Mouse (Mus musculus) ES-Bruce4 (cell line): Measurements from ENCODE around the gene Abhd14b. TPM values are rescaled to one million over a fixed set of nuclear protein-coding genes. Genes with fewer than 3 reads are reported as not detected.
"Not testable (repeated sequence)": the region's sequence is repeated elsewhere in the genome, so short reads cannot be mapped to it uniquely, and the experiment has no call there.

ENCODE experiments used
- H3K27ac ChIP-seq: 2 replicates; pipeline ENCODE4 v1.5.1; 2012; ENCODE audit warnings: low read length, inconsistent platforms; ENCODE audit not compliant: insufficient read depth
- H3K27me3 ChIP-seq: 2 replicates; pipeline ENCODE4 v1.6.1; 2012; ENCODE audit warnings: mild to moderate bottlenecking, low read length, inconsistent platforms; ENCODE audit not compliant: control insufficient read depth, poor library complexity, insufficient read depth, severe bottlenecking
- H3K36me3 ChIP-seq: 2 replicates; pipeline ENCODE4 v1.6.1; 2012; ENCODE audit warnings: inconsistent platforms, mild to moderate bottlenecking, low read length, moderate library complexity; ENCODE audit not compliant: control insufficient read depth, poor library complexity, insufficient read depth, severe bottlenecking
- H3K4me1 ChIP-seq: one replicate; pipeline ENCODE4 v1.8.1; 2011; ENCODE audit warnings: low read length; ENCODE audit not compliant: control insufficient read depth, insufficient read depth
- H3K4me3 ChIP-seq: 2 replicates; pipeline ENCODE4 v1.5.1; 2011; ENCODE audit warnings: low read depth, mild to moderate bottlenecking, low read length
- H3K9ac ChIP-seq: 2 replicates; pipeline ENCODE4 v1.6.1; 2012; ENCODE audit warnings: low read depth, mild to moderate bottlenecking, inconsistent platforms; ENCODE audit not compliant: poor library complexity, severe bottlenecking
- H3K9me3 ChIP-seq: replicated peaks from 2 replicates; pipeline ENCODE4 v1.6.1; 2012; ENCODE audit warnings: mild to moderate bottlenecking, low read length, inconsistent platforms; ENCODE audit not compliant: control insufficient read depth, poor library complexity, insufficient read depth, severe bottlenecking
- CTCF ChIP-seq: IDR thresholded peaks from one replicate; pipeline ENCODE4 v1.8.1; 2011; ENCODE audit warnings: low read depth, low read length
- EP300 ChIP-seq: IDR thresholded peaks from 2 replicates; pipeline ENCODE4 v1.6.1; 2011; ENCODE audit warnings: low read depth, low read length; ENCODE audit not compliant: insufficient read depth
- POLR2A ChIP-seq: IDR thresholded peaks from one replicate; pipeline ENCODE4 v1.8.1; 2011; ENCODE audit warnings: low read length; ENCODE audit not compliant: insufficient read depth
- polyA plus RNA-seq: library from polyadenylated mRNA; stranded (reverse); fragments of >200 nt; gene quantifications from 2 replicates; pipeline ENCODE4 v1.2.4, GENCODE M21; 2011; ENCODE audit warnings: low read depth; ENCODE audit not compliant: missing spikeins, insufficient read depth, insufficient read length

The Abhd14b gene
- polyA plus RNA-seq, 1 experiment = 6.7 TPM

- no peak overlapping the region for H3K9ac ChIP-seq
- H3K4me3 ChIP-seq = no peak overlapping the region
- peaks cover 3% of the 10 kb centered on the region for H3K4me1 ChIP-seq
- H3K36me3 ChIP-seq = peaks cover 8% of the 10 kb centered on the region
- no peak overlapping the region for H3K27ac ChIP-seq
- H3K27me3 ChIP-seq = no peaks in the 10 kb centered on the region
- no peak for TF ChIP-seq EP300
- no peak for TF ChIP-seq POLR2A
- no peak for TF ChIP-seq CTCF
- H3K9me3 ChIP-seq = no peaks in the 10 kb centered on the region
Observed at GRCm38 (mm10) chr9:106481075-106481474, 33.8 kb downstream of the Abhd14b start.

DNA sequence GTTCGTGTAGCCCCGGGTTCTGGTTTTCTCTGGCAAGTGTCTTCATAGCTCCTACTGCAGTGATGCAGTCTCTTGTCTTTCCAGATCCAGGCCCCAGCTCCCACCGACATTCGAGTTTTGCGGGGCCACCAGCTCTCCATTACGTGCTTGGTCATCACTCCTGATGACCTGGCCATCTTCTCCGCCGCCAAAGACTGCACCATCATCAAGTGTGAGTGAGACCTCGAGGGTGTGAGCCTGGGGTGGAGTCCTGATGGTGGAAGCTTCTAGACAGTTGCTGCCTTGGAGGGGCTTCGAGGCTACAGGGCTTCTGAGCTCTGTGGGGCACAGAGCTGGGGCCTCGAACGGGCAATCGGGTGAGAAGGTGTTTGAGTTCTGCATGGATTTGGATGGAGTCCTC lies 34.4 kb downstream of the Abhd14b start:
- H3K9ac ChIP-seq = no peak overlapping the region

DNA sequence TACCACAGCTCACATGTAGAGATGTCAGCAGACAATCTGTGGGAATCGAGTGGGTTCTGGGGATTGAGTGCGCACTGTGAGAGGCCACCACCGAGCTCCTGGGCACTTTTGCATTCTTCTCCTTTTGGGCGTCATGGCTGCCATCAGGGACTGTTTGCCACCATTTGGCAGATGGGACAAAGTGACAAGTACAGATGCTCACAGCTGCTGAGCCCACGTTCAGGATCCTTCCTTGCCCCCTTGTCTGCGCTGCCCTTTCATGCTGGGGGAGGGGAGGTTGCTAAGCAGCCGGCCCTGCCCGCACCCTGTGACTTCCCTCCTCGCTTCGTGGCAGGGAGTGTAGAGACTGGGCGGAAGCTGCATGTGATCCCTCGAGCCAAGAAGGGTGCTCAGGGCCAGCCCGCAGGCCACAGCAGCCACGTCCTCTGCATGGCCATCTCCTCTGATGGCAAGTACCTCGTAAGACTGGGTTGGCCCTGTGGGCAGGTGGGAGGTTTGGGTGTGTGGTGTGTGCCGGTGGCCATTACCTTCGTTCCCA lies 35.4 kb downstream of the Abhd14b start:
- no peak overlapping the region for H3K4me3 ChIP-seq
- H3K27me3 ChIP-seq = no peaks in the 10 kb centered on the region
- peaks cover 8% of the 10 kb centered on the region for H3K36me3 ChIP-seq
- no peak overlapping the region for H3K27ac ChIP-seq
- peaks cover 3% of the 10 kb centered on the region for H3K4me1 ChIP-seq
- H3K9ac ChIP-seq = no peak overlapping the region
- TF ChIP-seq CTCF = no peak
- TF ChIP-seq EP300 = no peak
- no peak for TF ChIP-seq POLR2A
- H3K9me3 ChIP-seq = no peaks in the 10 kb centered on the region

More for the DNA sequence above, 34.4 kb downstream of the Abhd14b start:
- Histone ChIP-seq H3K9me3 (no peaks in the 10 kb centered on the region), H3K36me3 (peaks cover 8% of the 10 kb centered on the region), H3K4me1 (peaks cover 3% of the 10 kb centered on the region), H3K27me3 (no peaks in the 10 kb centered on the region), H3K27ac (no peak overlapping the region), H3K4me3 (no peak overlapping the region)
- TF ChIP-seq EP300 (no peak), POLR2A (no peak), CTCF (no peak)

- peaks cover 3% of the 10 kb centered on the region for H3K4me1 ChIP-seq
- no peak for TF ChIP-seq POLR2A
- TF ChIP-seq CTCF = no peak
- no peak for TF ChIP-seq EP300
- H3K9me3 ChIP-seq = no peaks in the 10 kb centered on the region
- H3K4me3 ChIP-seq = no peak overlapping the region
- H3K27me3 ChIP-seq = no peaks in the 10 kb centered on the region
- H3K27ac ChIP-seq = no peak overlapping the region
- H3K36me3 ChIP-seq = peaks cover 8% of the 10 kb centered on the region
- H3K9ac ChIP-seq = no peak overlapping the region
Observed at GRCm38 (mm10) chr9:106483136-106483535, 35.9 kb downstream of the Abhd14b start.

GRCm38 (mm10) chr9:106483606-106484005 lies 36.3 kb downstream of the Abhd14b start:
- TF ChIP-seq EP300 (no peak), POLR2A (no peak), CTCF (no peak)
- H3K36me3 ChIP-seq = peaks cover 8% of the 10 kb centered on the region

GRCm38 (mm10) chr9:106485076-106485475 lies 37.8 kb downstream of the Abhd14b start:
- Histone ChIP-seq H3K4me1 (peaks cover 3% of the 10 kb centered on the region), H3K27ac (no peak overlapping the region), H3K36me3 (peaks cover 8% of the 10 kb centered on the region), H3K9ac (no peak overlapping the region), H3K9me3 (no peaks in the 10 kb centered on the region), H3K27me3 (no peaks in the 10 kb centered on the region), H3K4me3 (no peak overlapping the region)
- no peak for TF ChIP-seq CTCF
- no peak for TF ChIP-seq EP300
- no peak for TF ChIP-seq POLR2A

More at GRCm38 (mm10) chr9:106483606-106484005, 36.3 kb downstream of the Abhd14b start:
- no peak overlapping the region for H3K27ac ChIP-seq
- H3K9me3 ChIP-seq = no peaks in the 10 kb centered on the region
- H3K4me1 ChIP-seq = peaks cover 3% of the 10 kb centered on the region
- no peaks in the 10 kb centered on the region for H3K27me3 ChIP-seq
- H3K9ac ChIP-seq = no peak overlapping the region
- no peak overlapping the region for H3K4me3 ChIP-seq

GRCm38 (mm10) chr9:106487602-106488001 lies 40.3 kb downstream of the Abhd14b start:
- H3K36me3 ChIP-seq, H3K9me3 ChIP-seq, H3K4me3 ChIP-seq, H3K27ac ChIP-seq, H3K4me1 ChIP-seq, H3K9ac ChIP-seq, H3K27me3 ChIP-seq: not testable (repeated sequence)
